Mouse (Mus musculus): Measurements from ENCODE around the gene Lbx2.

- TF ChIP-seq CTCF (IDR thresholded peaks at IDR 0.05; ENCODE audit: low read depth, low read length) (no peak), POLR2A (IDR thresholded peaks at IDR 0.05; ENCODE audit: borderline replicate concordance, low read depth, low read length) (no peak)
These were observed 1.7 kb upstream of the Lbx2 start for GRCm38 (mm10) chr6:83084477-83084876.

Data from bone marrow macrophage, adult 2 months (primary cell).